Mouse (Mus musculus) G1E (cell line): ENCODE measurements around the gene Pms1. TPM values are rescaled to one million over a fixed set of nuclear protein-coding genes. Genes with fewer than 3 reads are reported as not detected.

Source experiments
- ATAC-seq: 2 replicates; pipeline ENCODE4 v1.8.0; 2016; ENCODE audit warnings: mild to moderate bottlenecking; ENCODE audit not compliant: insufficient number of reproducible peaks, poor library complexity, low FRiP score, severe bottlenecking; ENCODE audit errors: extremely low read depth
- DNase-seq: peaks from one replicate; pipeline ENCODE4 v3.0.0; 2012; ENCODE audit warnings: low spot score
- H3K27me3 ChIP-seq: 2 replicates; pipeline ENCODE4 v1.6.1; 2012; ENCODE audit warnings: mild to moderate bottlenecking, low read length, inconsistent platforms; ENCODE audit not compliant: insufficient read depth
- H3K36me3 ChIP-seq: replicated peaks from 2 replicates; pipeline ENCODE3; 2012; ENCODE audit warnings: mild to moderate bottlenecking, inconsistent platforms
- H3K4me1 ChIP-seq: 2 replicates; pipeline ENCODE4 v1.6.1; 2012; ENCODE audit warnings: low read depth, low read length, inconsistent platforms, mixed read lengths; ENCODE audit not compliant: insufficient read depth
- H3K4me3 ChIP-seq: 2 replicates; pipeline ENCODE4 v1.5.1; 2012; ENCODE audit warnings: low read depth, mild to moderate bottlenecking, inconsistent platforms, low read length, moderate library complexity, mixed read lengths
- H3K9me3 ChIP-seq: replicated peaks from 2 replicates; pipeline ENCODE4 v1.6.1; 2012; ENCODE audit warnings: inconsistent platforms
- CTCF ChIP-seq: IDR thresholded peaks from 2 replicates; pipeline ENCODE4 v1.5.1; 2012; ENCODE audit warnings: low read depth, low read length, inconsistent platforms, mixed read lengths
- GATA1 ChIP-seq: IDR thresholded peaks from 2 replicates; pipeline ENCODE4 v1.6.1; 2012; ENCODE audit warnings: borderline replicate concordance, low read length, inconsistent platforms, mixed read lengths
- GATA2 ChIP-seq: IDR thresholded peaks from 2 replicates; pipeline ENCODE4 v1.6.1; 2012; ENCODE audit warnings: low read depth, low read length, inconsistent platforms, borderline replicate concordance
- POLR2AphosphoS5 ChIP-seq: IDR thresholded peaks from 2 replicates; pipeline ENCODE4 v1.6.1; 2012; ENCODE audit warnings: low read depth, low read length, inconsistent platforms; ENCODE audit not compliant: insufficient replicate concordance
- TAL1 ChIP-seq: conservative IDR thresholded peaks from 2 replicates; pipeline ENCODE4 v1.6.1; 2012; ENCODE audit warnings: low read depth, low read length, inconsistent platforms, mixed read lengths
- polyA plus RNA-seq: library from polyadenylated mRNA; stranded (reverse); fragments of >175 nt; gene quantifications from 2 replicates; pipeline ENCODE4 v1.2.3, GENCODE M21; 2012
- total RNA-seq, 2 experiments: library from RNA; stranded (forward) in 1 of 2; stranded (reverse) in 1 of 2; fragments of 200-1000 nt in 1 of 2; fragments of >200 nt in 1 of 2; fragmentation: Nextera tagmentation in 1 of 2; gene quantifications; 2 replicates each; pipeline ENCODE4 v1.2.3; 2014 to 2017

The Pms1 gene
- total and polyA plus RNA-seq, 3 experiments: 2.9 to 49.3 (median 41.0) TPM

- Histone ChIP-seq H3K27me3 (no peaks in the 10 kb centered on the region), H3K36me3 (peaks cover 13% of the 10 kb centered on the region), H3K4me3 (no peak overlapping the region), H3K9me3 (no peaks in the 10 kb centered on the region), H3K4me1 (no peaks in the 10 kb centered on the region)
- TF ChIP-seq POLR2AphosphoS5: no peak
- DNase-seq (no peak), ATAC-seq (no peak)
These were observed 110.5 kb downstream of the Pms1 start for GRCm38 (mm10) chr1:53186301-53186700.

- no peaks in the 10 kb centered on the region for H3K4me1 ChIP-seq
- TF ChIP-seq TAL1: no peak
- no peak for TF ChIP-seq POLR2AphosphoS5
- TF ChIP-seq GATA2: no peak
- no peak for TF ChIP-seq CTCF
- TF ChIP-seq GATA1: no peak
These were observed 139.1 kb downstream of the Pms1 start for GRCm38 (mm10) chr1:53157715-53158114.

More at GRCm38 (mm10) chr1:53157715-53158114, 139.1 kb downstream of the Pms1 start:
- no peak overlapping the region for H3K4me3 ChIP-seq
- no peak for DNase-seq
- no peaks in the 10 kb centered on the region for H3K9me3 ChIP-seq
- 0 out of 2 replicates have a peak, but pooled peaks cover 4% of the 10 kb centered on the region for H3K27me3 ChIP-seq
- H3K36me3 ChIP-seq: no peaks in the 10 kb centered on the region
- ATAC-seq: no peak

Other genes with a start within 250 kb of the Pms1 start
- not detected in 2 replicates for gene Mstn, start 235.4 kb downstream of the Pms1 start, total RNA-seq (2014; fragmentation: Nextera tagmentation)
- 0.05 and 0.06 TPM in 2 replicates for gene Mstn, start 235.4 kb downstream of the Pms1 start, total RNA-seq (2017)
- gene Mstn, start 235.4 kb downstream of the Pms1 start, polyA plus RNA-seq: not detected in 2 replicates
- gene 1700019A02Rik, start 109.4 kb downstream of the Pms1 start, total RNA-seq (2014; fragmentation: Nextera tagmentation): not detected in 2 replicates
- gene 1700019A02Rik, start 109.4 kb downstream of the Pms1 start, total RNA-seq (2017): not detected in 2 replicates
- gene 1700019A02Rik, start 109.4 kb downstream of the Pms1 start, polyA plus RNA-seq: not detected in 2 replicates
- gene Ormdl1, start 77 bp upstream of the Pms1 start, total RNA-seq (2014; fragmentation: Nextera tagmentation): 61.4 and 61.7 TPM in 2 replicates
- 98.6 and 102 TPM in 2 replicates for gene Ormdl1, start 77 bp upstream of the Pms1 start, total RNA-seq (2017)
- gene Ormdl1, start 77 bp upstream of the Pms1 start, polyA plus RNA-seq: 1.4 and 2.0 TPM in 2 replicates
- 7.2 TPM in 1 of 2 replicates, not detected in the other for gene Gm28778, start 93 bp upstream of the Pms1 start, total RNA-seq (2014; fragmentation: Nextera tagmentation)
- 3.4 TPM in 1 of 2 replicates, not detected in the other for gene Gm28778, start 93 bp upstream of the Pms1 start, total RNA-seq (2017)
- gene Gm28778, start 93 bp upstream of the Pms1 start, polyA plus RNA-seq: not detected in 2 replicates
- 87.3 and 102 TPM in 2 replicates for gene Osgepl1, start 16.6 kb upstream of the Pms1 start, total RNA-seq (2014; fragmentation: Nextera tagmentation)
- 42.9 and 51.6 TPM in 2 replicates for gene Osgepl1, start 16.6 kb upstream of the Pms1 start, total RNA-seq (2017)
- gene Osgepl1, start 16.6 kb upstream of the Pms1 start, polyA plus RNA-seq: 1.2 and 2.1 TPM in 2 replicates
- gene Asdurf, start 55.6 kb upstream of the Pms1 start, total RNA-seq (2014; fragmentation: Nextera tagmentation): not detected in 2 replicates
- 22.0 and 55.5 TPM in 2 replicates for gene Asdurf, start 55.6 kb upstream of the Pms1 start, total RNA-seq (2017)
- gene Asdurf, start 55.6 kb upstream of the Pms1 start, polyA plus RNA-seq: 13.1 and 111 TPM in 2 replicates
- 18.3 and 24.2 TPM in 2 replicates for gene Gm28551, start 55.6 kb upstream of the Pms1 start, total RNA-seq (2014; fragmentation: Nextera tagmentation)
- gene Gm28551, start 55.6 kb upstream of the Pms1 start, total RNA-seq (2017): 0.41 and 0.49 TPM in 2 replicates
- gene Gm28551, start 55.6 kb upstream of the Pms1 start, polyA plus RNA-seq: 0.06 TPM in 1 of 2 replicates, not detected in the other
- 170 and 186 TPM in 2 replicates for gene Asnsd1, start 55.7 kb upstream of the Pms1 start, total RNA-seq (2014; fragmentation: Nextera tagmentation)
- 221 and 250 TPM in 2 replicates for gene Asnsd1, start 55.7 kb upstream of the Pms1 start, total RNA-seq (2017)
- gene Asnsd1, start 55.7 kb upstream of the Pms1 start, polyA plus RNA-seq: 44.9 and 56.5 TPM in 2 replicates